Mouse (Mus musculus) adrenal gland, postnatal 10 days (tissue): ENCODE measurements around the gene Etnk2. TPM values are rescaled to one million over a fixed set of nuclear protein-coding genes. Genes with fewer than 3 reads are reported as not detected.
"Not testable (repeated sequence)": the region's sequence is repeated elsewhere in the genome, so short reads cannot be mapped to it uniquely, and the experiment has no call there.

ENCODE experiments used
- DNase-seq: peaks from one replicate; pipeline ENCODE4 v3.0.0; 2021; ENCODE audit warnings: mixed read lengths
- long read RNA-seq, 2 experiments: library from polyadenylated mRNA; stranded (forward); transcript quantifications; one replicate each; pipeline ENCODE4 v2.0.0; 2021
- total RNA-seq, 2 experiments: library from RNA; stranded (reverse); gene quantifications; 2 replicates each; pipeline ENCODE4 v1.2.3; 2021

Gene Etnk2
- total RNA-seq, result 10 to 100 TPM; 10.2 to 24.1 TPM
- long read RNA-seq, experiment 1, transcript Etnk2-203 (8 exons, 2,297 nt), result major isoform, 48 of 67 reads
- long read RNA-seq, experiment 1, partial matches to known transcripts, result 8 of 67 reads
- long read RNA-seq, experiment 1, other reads (novel, unspliced or antisense), result 9 of 67 reads
- long read RNA-seq, experiment 2, partial matches to known transcripts, result 0 of 5 reads
- long read RNA-seq, experiment 2, other reads (novel, unspliced or antisense), result 1 of 5 reads

DNA sequence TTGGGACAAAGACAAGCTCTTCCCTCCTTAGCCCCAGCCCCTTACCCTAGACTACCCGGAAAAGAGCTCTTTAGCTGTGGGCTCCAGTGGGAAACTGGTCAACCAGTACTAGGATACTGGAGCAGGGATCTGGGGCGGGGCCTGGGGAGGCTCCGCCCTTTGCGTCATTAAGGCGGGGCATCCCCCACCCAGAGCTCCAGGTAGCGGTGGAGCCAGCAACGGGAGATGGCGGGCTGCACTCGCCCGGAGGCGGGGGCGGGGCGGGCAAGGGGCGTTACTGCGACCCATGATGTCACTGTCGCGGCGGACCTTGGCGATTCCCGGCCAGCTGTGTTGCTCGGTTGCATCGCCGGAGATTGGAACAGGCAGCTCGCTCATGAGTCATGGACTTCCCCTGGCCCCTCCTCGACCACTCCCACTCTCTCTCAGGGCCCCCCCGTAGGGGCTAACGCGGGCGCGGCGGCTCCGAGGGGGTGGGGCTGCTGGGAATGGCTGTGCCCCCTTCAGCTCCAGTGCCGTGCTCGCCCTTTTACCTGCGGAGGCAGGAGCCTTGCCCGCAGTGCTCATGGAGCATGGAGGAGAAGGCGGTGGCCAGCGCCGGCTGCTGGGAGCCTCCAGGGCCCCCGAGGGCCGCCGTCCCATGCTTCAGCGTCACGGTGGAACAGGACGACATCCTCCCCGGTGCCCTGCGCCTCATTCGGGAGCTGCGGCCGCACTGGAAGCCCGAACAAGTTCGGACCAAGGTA, at the start of gene Etnk2:
Etnk2 (plus strand) TSS at position 297 of the 746 bp plus-strand sequence.
- peak; percentile 92 for DNase-seq

DNA sequence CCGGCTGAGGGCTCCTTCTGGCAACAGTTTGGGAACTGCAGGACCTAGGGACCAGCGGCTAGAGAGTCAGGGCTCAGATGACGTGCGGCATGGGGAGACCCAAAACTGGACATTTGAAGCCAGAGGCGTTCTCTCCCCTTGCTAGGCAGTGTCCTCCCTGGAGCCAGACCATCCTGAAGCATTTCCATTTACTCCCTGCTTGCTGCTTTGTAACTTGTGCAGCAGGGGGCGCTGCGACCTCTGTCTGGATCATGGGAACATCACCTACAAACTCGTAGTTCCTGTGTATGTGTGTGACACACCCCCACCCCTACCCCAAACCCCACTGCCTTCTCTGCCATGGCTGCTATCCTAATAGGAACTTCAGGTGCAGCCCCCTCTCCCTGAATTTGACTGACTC, 49.0 kb upstream of the Etnk2 start:
- peak; percentile 79 for DNase-seq

GRCm38 (mm10) chr1:133315775-133316174, 47.6 kb upstream of the Etnk2 start:
- DNase-seq, result no peak

GRCm38 (mm10) chr1:133316577-133316976, 46.8 kb upstream of the Etnk2 start:
- DNase-seq, result no peak

DNA sequence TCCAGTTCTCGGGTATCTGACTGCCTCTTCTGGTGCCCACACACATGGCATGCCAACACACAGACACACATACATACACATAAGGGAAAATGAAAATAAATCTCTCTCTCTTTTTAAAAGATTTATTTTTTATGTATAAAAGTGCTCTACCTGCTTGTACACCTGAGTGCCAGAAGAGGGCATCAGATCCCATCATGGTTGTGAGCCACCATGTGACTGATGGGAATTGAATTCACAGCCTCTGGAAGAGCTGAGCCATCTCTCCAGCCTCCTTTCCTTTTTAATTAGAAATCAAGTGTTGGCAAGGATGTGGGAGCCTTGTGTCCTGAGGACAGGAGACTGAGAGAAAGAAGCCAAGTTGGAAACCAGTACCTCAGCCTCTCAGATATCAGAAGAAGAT, 46.2 kb upstream of the Etnk2 start:
- no peak for DNase-seq

DNA sequence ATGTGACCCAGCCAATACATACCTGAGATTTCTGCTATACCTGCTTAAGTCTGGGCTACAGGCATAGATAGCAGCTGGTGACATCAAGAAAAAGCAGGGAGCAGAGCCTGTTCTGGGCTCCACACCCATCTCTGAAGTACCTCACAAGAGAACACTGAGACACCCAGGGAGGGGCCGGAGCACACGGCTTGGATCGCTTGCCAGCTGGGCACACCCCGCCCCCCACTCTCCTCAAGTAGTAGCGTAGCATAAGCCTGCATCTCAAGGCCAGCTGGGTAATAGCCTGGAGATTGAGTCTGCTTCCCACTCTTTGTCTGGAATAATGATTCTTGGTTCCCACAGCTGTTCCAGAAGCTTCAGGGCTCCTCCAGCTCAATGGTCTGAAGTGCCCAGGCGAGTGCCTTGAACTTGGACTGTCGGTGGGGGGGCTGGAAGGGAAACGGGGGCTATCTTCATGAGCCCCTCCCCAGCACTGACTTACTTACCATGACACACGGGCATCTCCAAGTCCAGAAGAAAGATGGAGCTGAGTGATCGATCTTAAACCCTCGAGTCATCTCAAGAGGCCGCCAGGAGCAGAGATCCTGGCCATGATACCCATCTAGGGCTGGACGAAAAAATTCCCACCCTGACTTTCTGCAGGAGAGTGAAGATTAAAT, 42.0 kb upstream of the Etnk2 start, which contains the start of gene Kiss1:
Kiss1 (plus strand) TSS at position 609 of the 659 bp plus-strand sequence.
- no peak for DNase-seq

GRCm38 (mm10) chr1:133323333-133323732, 40.0 kb upstream of the Etnk2 start:
- no peak for DNase-seq

GRCm38 (mm10) chr1:133325951-133326350, 37.4 kb upstream of the Etnk2 start:
- DNase-seq, result no peak

- DNase-seq, result no peak
Observed at GRCm38 (mm10) chr1:133327094-133327493, 36.3 kb upstream of the Etnk2 start.

GRCm38 (mm10) chr1:133328299-133328795, 35.0 kb upstream of the Etnk2 start:
- no peak for DNase-seq

DNA sequence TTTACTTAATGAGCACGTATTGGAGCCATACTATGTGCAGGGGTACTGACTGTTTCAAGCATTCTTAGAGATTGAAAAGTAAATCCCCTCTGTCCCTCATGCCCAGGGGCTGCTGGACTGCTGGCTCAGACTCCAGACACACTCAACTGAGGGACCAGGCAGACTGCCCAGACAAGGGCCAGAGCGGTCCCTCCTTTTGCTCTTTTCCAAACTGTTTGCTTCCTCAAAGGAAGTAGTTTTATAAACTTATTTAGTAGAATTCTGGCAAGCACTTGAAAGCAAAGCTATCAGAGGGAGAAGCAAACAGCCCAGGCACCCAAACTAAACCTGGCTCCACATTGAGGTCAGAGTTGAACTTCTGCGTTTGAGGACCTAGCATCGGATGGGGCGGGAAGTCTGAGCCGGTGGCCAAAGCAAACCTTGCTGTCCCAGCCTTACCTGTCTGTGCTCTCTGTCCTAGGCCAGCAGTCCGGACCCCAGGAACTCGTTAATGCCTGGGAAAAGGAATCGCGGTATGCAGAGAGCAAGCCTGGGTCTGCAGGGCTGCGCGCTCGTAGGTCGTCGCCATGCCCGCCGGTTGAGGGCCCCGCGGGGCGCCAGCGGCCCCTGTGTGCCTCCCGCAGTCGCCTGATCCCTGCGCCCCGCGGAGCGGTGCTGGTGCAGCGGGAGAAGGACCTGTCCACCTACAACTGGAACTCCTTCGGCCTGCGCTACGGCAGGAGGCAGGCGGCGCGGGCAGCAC, 34.3 kb upstream of the Etnk2 start:
- peak; percentile 22 for DNase-seq

- no peak for DNase-seq
Observed at GRCm38 (mm10) chr1:133329638-133329964, 33.8 kb upstream of the Etnk2 start.

DNA sequence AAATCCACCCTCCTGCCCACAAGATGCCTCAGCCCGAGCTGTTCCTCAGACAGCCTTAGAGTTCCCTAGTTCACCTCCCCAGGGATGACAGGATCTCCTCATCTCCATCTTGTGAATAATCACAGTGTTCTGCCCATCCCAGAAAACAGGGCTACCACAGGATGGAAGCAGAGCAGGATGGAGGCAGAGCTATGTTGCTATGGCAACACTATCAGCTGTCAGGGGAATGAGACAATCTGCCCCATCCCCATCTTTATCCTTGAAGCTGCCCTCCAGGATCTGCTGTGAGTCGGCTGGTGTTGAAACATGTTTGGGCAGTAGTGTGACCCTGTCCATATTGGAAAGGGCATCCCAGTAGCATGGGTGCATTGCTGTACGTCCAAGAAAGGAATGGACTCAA, 32.2 kb upstream of the Etnk2 start:
- no peak for DNase-seq

- DNase-seq, result no peak
Observed at GRCm38 (mm10) chr1:133332656-133333430, 30.5 kb upstream of the Etnk2 start.

DNA sequence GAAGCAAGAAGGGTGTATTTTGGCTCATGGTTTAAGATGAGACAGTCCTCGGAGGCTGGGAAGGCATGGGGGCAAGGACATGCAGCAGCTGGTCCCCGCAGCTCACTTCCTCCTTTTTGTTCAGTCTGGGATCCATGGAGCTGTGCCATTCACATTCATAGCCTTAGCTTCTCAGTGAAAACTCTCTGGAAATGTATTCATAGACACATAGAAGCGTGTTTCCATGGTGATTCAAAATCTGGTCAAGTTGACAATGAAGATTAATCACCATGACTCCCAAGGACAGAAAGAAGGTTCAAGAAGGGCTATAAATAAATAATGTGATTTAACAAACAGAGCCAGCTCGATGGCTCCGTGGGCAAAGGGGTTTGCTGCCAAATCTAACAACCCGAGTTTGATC, 29.4 kb upstream of the Etnk2 start:
- no peak for DNase-seq

- not testable (repeated sequence) for DNase-seq
Observed at GRCm38 (mm10) chr1:133340403-133340802, 23.0 kb upstream of the Etnk2 start.

GRCm38 (mm10) chr1:133344357-133344756, 19.0 kb upstream of the Etnk2 start:
- no peak for DNase-seq

DNA sequence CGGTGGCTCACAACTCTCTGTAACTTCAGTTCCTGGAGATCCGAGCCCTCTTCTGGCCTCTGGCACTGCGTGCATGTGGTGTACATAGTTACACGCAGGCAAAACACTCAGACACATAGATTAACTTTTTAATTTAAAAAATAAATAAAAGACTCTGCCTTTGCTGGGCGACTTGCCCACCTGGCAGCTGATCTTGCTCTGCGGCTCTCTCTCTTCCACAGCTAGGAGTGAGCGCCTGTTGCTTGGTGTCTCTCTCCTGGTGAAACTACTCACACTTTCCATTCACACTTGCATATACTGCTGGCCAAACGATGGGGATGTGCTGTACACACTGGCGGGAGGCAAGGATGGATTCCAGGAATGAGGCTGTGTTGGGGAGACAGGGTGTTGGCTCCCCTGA, 16.8 kb upstream of the Etnk2 start:
- no peak for DNase-seq

DNA sequence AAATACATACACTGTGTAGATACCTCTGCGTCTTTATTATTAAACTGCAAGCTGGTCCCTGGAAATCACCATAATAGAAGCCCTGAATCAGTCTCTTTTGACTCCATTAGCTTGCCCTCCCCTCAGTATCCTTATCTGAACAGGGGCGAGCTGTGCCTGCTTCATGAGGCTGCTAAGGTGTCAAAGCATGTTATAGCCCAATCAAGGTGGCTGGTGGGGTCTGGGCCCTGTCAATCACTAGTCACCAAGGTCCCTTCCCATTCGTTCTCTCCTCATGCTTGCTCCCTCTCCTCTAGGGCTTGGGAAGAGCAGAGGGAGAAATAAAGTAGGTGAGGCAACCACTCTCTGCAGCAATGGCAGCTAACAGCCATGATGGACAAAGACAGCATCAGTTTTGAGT, 16.1 kb upstream of the Etnk2 start:
- DNase-seq, result no peak

DNA sequence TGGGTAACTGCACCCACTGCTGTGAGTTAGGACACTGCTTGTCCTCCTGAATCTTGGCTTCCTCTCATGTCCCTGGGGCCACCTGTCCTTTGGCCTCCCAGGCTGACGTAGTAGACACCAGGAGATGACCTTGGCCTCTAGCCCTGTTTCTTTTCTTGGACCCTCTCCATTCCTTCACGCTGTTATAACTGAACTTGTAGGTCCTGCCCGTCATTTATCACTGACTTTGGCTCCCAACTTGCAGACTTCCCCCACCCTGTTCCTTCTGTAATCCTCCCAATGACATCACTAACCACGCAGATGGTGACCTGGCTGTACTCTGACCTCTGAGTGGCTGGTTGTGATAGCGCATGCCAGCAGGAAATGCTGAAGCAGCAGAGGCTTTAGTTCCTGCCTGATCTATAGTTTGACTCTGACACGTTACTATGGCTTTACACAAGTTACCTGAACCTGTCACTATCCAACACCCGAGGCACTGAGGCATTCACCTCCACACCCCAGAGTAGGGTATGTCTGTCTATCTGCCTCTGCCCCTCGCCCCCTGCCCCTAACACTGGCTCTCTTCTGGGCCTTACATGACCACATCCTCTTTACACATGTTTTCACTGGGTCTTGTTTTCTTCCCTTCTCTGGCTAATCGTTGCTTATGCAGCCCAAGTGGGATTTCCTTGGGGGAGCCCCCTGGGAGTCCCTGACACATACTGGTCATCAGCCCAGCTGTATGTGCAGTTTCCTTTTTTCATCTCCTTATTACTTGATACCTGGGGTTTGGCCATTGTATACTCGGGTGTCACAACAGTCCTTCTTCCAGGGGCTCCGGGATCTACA, 15.5 kb upstream of the Etnk2 start:
- DNase-seq, result peak; percentile 52

DNA sequence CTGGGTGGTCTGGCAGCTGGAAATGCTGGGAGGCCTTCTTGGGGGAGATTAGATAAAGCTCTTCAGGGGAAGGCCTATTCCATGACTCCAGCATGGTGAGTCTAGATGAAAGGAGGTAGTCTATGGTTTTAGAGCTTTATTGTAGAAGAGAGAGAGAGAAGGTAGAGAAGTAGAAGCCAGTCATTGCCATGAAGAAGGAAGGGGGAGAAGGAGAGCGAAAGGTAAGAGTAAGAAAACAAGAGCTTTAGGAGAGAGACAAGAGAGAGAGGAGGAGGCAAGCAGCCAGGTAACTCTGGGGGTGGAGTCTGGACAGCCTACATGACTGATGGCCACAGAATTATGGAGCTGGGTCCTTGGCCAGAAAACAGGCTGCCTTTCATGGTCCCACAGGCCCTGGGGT, 13.2 kb upstream of the Etnk2 start, which contains the start of gene Ren1:
Ren1 (plus strand) TSS at position 301 of the 400 bp plus-strand sequence.
- DNase-seq, result peak; percentile 24
